Mouse (Mus musculus) ES-Bruce4 (cell line): ENCODE measurements around the gene Tst.

Experiments
- CTCF ChIP-seq: IDR thresholded peaks from one replicate; pipeline ENCODE4 v1.8.1; 2011; ENCODE audit warnings: low read depth, low read length
- EP300 ChIP-seq: IDR thresholded peaks from 2 replicates; pipeline ENCODE4 v1.6.1; 2011; ENCODE audit warnings: low read depth, low read length; ENCODE audit not compliant: insufficient read depth
- POLR2A ChIP-seq: IDR thresholded peaks from one replicate; pipeline ENCODE4 v1.8.1; 2011; ENCODE audit warnings: low read length; ENCODE audit not compliant: insufficient read depth

DNA sequence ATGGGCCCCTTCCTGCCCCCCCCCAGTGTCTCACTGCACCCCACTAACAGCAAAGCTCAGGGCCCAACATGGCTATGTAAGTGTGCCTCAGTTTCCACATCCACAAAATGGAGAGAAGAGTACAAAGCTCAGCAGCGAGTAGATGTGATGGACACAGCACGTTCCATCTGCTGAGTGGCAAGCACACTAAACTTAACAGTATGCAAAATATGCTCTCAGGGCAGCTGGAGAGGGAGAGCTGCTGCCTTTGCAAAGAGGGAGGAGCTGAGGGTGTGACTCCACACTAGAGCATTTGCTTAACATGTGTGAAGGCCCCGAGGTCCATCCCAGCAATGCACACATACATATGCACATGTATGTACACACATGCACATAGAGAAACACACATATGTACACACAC, 47.2 kb upstream of the Tst start:
- TF ChIP-seq POLR2A (no peak), CTCF (no peak), EP300 (no peak)
